Mouse (Mus musculus) liver, postnatal 0 days (tissue): ENCODE measurements at regions not wholly inside any gene's neighbourhood (a gene's known extent, or its start where the extent isn't known, plus 50 kb on each side); places are given as distances from the start of the nearest gene placed in this dataset.

Experiments
- CTCF ChIP-seq: sonication (generic); IDR thresholded peaks from 2 replicates; pipeline ENCODE4 v1.5.1; 2016; ENCODE audit warnings: antibody characterized with exemption, low read depth
- EP300 ChIP-seq: IDR thresholded peaks from 2 replicates; pipeline ENCODE4 v1.6.1; 2016; ENCODE audit warnings: antibody characterized with exemption, low read depth, mild to moderate bottlenecking

DNA sequence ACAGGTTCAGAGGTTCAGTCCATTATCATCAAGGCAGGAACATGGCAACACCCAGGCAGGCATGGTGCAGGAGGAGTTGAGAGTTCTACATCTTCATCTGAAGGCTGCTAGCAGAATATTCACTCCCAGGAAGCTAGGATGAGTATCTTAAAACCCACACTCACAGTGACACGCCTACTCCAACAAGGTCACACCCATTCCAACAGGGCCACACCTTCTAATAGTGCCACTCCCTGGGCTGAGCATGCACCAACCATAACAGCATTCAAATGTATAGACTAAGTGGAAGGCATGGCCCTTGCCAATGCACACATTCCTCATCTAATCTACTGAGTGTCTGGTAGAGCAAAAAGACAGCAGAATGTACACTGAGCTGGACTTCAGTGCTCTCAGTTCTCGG lies 718.1 kb downstream of the 4930447A16Rik start:
- no peak for TF ChIP-seq CTCF
- no peak for TF ChIP-seq EP300
